Mouse (Mus musculus): ENCODE measurements around the gene Setd4.

Setd4 gene

GRCm38 (mm10) chr16:93546354-93546965 is 57.4 kb downstream of the Setd4 start:
- in situ Hi-C loops (cut with MboI, MseI): loop anchor here (10.0 kb wide), 1 partner anchor 1022 kb away; no protein-coding TSS in a partner anchor

- in situ Hi-C loops (cut with MboI, MseI): loop anchor here (10.0 kb wide), 1 partner anchor 1020 kb away; no protein-coding TSS in a partner anchor
Observed at GRCm38 (mm10) chr16:93544931-93545330, 58.9 kb downstream of the Setd4 start.

- in situ Hi-C loops (cut with MboI, MseI): loop anchor here (10.0 kb wide), 1 partner anchor 1019 kb away; no protein-coding TSS in a partner anchor
Observed at GRCm38 (mm10) chr16:93543704-93544103, 60.2 kb downstream of the Setd4 start.

GRCm38 (mm10) chr16:93539891-93540290 is 64.0 kb downstream of the Setd4 start:
- in situ Hi-C loops (cut with MboI, MseI): loop anchor here (10.0 kb wide), 1 partner anchor 1015 kb away; no protein-coding TSS in a partner anchor

DNA sequence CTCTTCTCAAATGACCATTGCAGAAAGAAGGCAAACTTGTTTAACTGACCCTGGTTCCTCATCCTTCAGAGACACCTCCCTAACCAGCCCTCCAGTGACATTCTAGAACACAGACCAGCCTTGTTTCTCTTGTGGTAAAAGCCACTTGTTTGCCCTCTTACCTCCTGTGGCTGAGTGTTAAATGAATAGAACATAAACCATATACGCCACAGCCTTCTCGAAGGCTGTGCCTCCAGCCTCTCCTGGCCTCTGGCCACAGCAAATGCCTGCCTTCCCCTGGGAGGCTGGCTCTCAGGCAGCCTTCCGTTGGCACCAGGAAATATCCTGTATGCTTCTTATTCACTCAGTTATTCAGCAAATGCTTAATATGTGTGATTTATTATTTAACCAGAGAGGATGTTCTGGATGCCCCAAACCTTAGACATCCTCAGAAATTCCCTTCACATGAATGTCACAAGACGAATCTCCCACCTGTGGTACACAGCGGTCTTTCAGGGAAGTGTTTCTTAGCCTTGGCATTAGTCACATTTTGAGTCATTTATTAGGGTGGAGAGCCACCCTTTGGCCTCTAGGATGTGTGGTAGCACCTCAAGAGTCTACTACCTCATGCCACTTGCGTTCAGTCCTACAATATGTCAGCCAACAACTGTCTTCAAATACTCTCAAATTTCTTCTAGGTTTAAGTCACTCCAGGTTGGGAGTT is 68.6 kb downstream of the Setd4 start:
- in situ Hi-C loops (cut with MboI, MseI): no loop called here
